Mouse (Mus musculus) adrenal gland, postnatal 14 days (tissue): ENCODE measurements around the gene Safb. TPM values are rescaled to one million over a fixed set of nuclear protein-coding genes. Genes with fewer than 3 reads are reported as not detected.

ENCODE experiments used
- DNase-seq: peaks from one replicate; pipeline ENCODE4 v3.0.0; 2021; ENCODE audit warnings: mixed read lengths
- total RNA-seq: library from RNA; stranded (reverse); gene quantifications from 2 replicates; pipeline ENCODE4 v1.2.3, GENCODE M21; 2021

The Safb gene
- total RNA-seq, 1 experiment from 2014 or later, result 104 TPM

DNA sequence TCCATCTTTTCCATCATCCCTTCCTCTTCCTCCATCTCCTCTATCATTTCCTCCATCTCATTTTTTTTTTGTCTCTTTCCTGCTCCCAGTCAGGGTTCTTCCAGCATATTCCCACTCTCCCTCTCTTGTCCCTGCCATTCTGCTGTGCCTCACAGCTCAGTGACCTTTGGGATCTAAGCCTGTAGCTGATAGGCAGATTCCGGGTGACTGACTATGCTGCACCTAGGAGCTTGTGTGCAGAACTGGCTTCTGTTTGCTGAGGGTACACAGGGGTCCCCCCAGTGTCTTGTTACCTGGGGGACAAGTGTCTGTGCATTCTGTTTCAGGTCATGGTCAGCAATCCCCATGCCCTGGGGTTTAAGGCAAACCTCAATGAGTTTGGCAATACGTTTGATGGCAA is 70.1 kb downstream of the Safb start:
- peak; percentile 31 for DNase-seq

DNA sequence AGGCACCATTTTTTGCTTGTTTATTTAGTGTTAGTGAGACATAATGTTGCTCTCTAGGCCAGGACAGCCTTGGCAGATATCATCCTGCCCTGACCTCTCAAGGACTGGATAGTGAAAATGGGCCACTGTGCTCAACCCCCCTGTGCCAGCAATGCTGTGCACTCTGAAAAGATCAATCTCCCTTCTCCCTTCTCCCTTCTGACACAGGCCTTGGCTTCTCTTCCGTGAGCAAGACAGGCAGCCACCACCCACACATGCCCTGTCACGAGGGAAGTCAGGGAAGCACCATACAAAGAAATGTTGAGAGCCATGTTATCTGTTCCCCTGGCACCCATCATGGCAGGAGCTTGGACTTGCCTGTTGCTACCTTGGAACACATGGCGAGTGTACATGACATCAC is 70.7 kb downstream of the Safb start:
- peak; percentile 53 for DNase-seq

Other genes starting within 250 kb of the Safb start
- 97.0 and 102 TPM in 2 replicates for gene Ptprs, start 108.3 kb upstream of the Safb start, total RNA-seq
- not detected in 2 replicates for gene Znrf4, start 72.4 kb upstream of the Safb start, total RNA-seq
- 0.70 and 1.3 TPM in 2 replicates for gene Gm20219, start 30.4 kb upstream of the Safb start, total RNA-seq
- 112 and 141 TPM in 2 replicates for gene Safb2, start 240 bp upstream of the Safb start, total RNA-seq
- 450 and 452 TPM in 2 replicates for gene 2410015M20Rik, start 24.9 kb downstream of the Safb start, total RNA-seq
- gene Rpl36, start 28.6 kb downstream of the Safb start, total RNA-seq, result 845 and 964 TPM in 2 replicates
- 332 and 338 TPM in 2 replicates for gene Lonp1, start 42.1 kb downstream of the Safb start, total RNA-seq
- 1.8 and 2.0 TPM in 2 replicates for gene Catsperd, start 43.3 kb downstream of the Safb start, total RNA-seq
- gene Ranbp3, start 88.5 kb downstream of the Safb start, total RNA-seq, result 59.4 and 63.8 TPM in 2 replicates
- gene Ndufa11, start 132.9 kb downstream of the Safb start, total RNA-seq, result 382 and 386 TPM in 2 replicates
- gene Vmac, start 133.2 kb downstream of the Safb start, total RNA-seq, result 22.3 and 23.9 TPM in 2 replicates
- gene Nrtn, start 172.7 kb downstream of the Safb start, total RNA-seq, result 4.5 and 4.8 TPM in 2 replicates
- 29.1 and 37.2 TPM in 2 replicates for gene Dus3l, start 179.9 kb downstream of the Safb start, total RNA-seq
- gene Prr22, start 185.4 kb downstream of the Safb start, total RNA-seq, result 0.30 and 1.0 TPM in 2 replicates
- 5.9 and 6.0 TPM in 2 replicates for gene Rfx2, start 246.2 kb downstream of the Safb start, total RNA-seq